Mouse (Mus musculus) CD4-positive, CD25-positive, alpha-beta regulatory T cell (primary cell): ENCODE measurements around the gene Cfhr1. TPM values are rescaled to one million over a fixed set of nuclear protein-coding genes. Genes with fewer than 3 reads are reported as not detected.

ENCODE experiments used
- polyA plus RNA-seq: library from polyadenylated mRNA; unstranded; fragments of 100-300 nt; shearing (Covaris generic); gene quantifications from one replicate; pipeline ENCODE4 v1.2.1, GENCODE M21; 2017

Gene Cfhr1
- not detected for polyA plus RNA-seq

GRCm38 (mm10) chr1:139560024-139560423, at the start of gene Cfhr1:
Gene Cfhr1 (minus strand): TSS chr1:139560272.

GRCm38 (mm10) chr1:139501258-139501752, 58.8 kb downstream of the Cfhr1 start, which contains the start of gene F13b:
Gene F13b (plus strand): TSS chr1:139501702.

Other genes with a start within 250 kb of the Cfhr1 start
- 0.05 TPM for gene Crb1, start 183.2 kb downstream of the Cfhr1 start, polyA plus RNA-seq
- 10.7 TPM for gene Zbtb41, start 138.0 kb downstream of the Cfhr1 start, polyA plus RNA-seq
- 1.0 TPM for gene Aspm, start 105.5 kb downstream of the Cfhr1 start, polyA plus RNA-seq
- not detected for gene F13b, start 58.6 kb downstream of the Cfhr1 start, polyA plus RNA-seq
- gene Gm4788, start 221.0 kb upstream of the Cfhr1 start, polyA plus RNA-seq = not detected